ENCODE assay signal across 11 mouse cellular contexts in genomic region chr2:152728594-152728993, GRCm38 (mm10). TPM values are rescaled to one million over a fixed set of nuclear protein-coding genes. Genes with fewer than 3 reads are reported as not detected.
DNase-seq lines count a peak whose midpoint lies in the region; ATAC-seq lines count a peak whose summit lies in the region.
"Had no signal": no experiment of that assay in that cellular context is flagged by ENCODE, and none has a peak within 500 bp of the region (broad histone marks: within the 10 kb centered on the region; RNA-seq: fewer than 3 reads in every experiment).

No protein-coding gene starts in this region.

- H3K27ac ChIP-seq in heart, embryonic 16.5 days (ENCODE audit: low read length): peak overlapping the region; percentile 85
- H3K27ac ChIP-seq in neural tube, embryonic 11.5 days (ENCODE audit: low read depth, low read length): 0 out of 2 replicates have a peak overlapping the region, but pooled peaks have one; percentile 44
- H3K27ac ChIP-seq in neural tube, embryonic 15.5 days (replicated peaks): no peak overlapping the region
- peak overlapping the region; percentile 91 for H3K27ac ChIP-seq in limb, embryonic 11.5 days (replicated peaks; ENCODE audit: low read depth, low read length)

- peaks cover 35% of the 10 kb centered on the region for H3K4me1 ChIP-seq in heart, embryonic 16.5 days (ENCODE audit: control insufficient read depth, insufficient read depth, low read length)
- H3K4me1 ChIP-seq in neural tube, embryonic 11.5 days (ENCODE audit: control insufficient read depth, insufficient read depth, low read length): peaks cover 20% of the 10 kb centered on the region; the same call in 1 of the 2 replicates
- peaks cover 22% of the 10 kb centered on the region for H3K4me1 ChIP-seq in neural tube, embryonic 15.5 days
- peaks cover 55% of the 10 kb centered on the region for H3K4me1 ChIP-seq in limb, embryonic 11.5 days (ENCODE audit: control insufficient read depth, insufficient read depth, low read length)

- no peaks in the 10 kb centered on the region for H3K9me3 ChIP-seq in heart, embryonic 16.5 days (replicated peaks; ENCODE audit: control insufficient read depth, low read length)
- H3K9me3 ChIP-seq in neural tube, embryonic 11.5 days (ENCODE audit: control insufficient read depth, low read length): no peaks in the 10 kb centered on the region
- H3K9me3 ChIP-seq in neural tube, embryonic 15.5 days (replicated peaks): no peaks in the 10 kb centered on the region
- no peaks in the 10 kb centered on the region for H3K9me3 ChIP-seq in limb, embryonic 11.5 days (ENCODE audit: control insufficient read depth, low read length)

- WGBS in heart, embryonic 16.5 days: 79% methylated on average over 7 of the region's 7 CpGs
- WGBS in neural tube, embryonic 11.5 days: 73% methylated on average over 7 of the region's 7 CpGs
- 79% methylated on average over 7 of the region's 7 CpGs for WGBS in neural tube, embryonic 15.5 days
- 82% methylated on average over 7 of the region's 7 CpGs for WGBS in limb, embryonic 11.5 days

- H3K27me3 ChIP-seq in heart, embryonic 16.5 days (ENCODE audit: control insufficient read depth, insufficient read depth, low read length): no peaks in the 10 kb centered on the region
- H3K27me3 ChIP-seq in neural tube, embryonic 11.5 days (ENCODE audit: control insufficient read depth, insufficient read depth, low read length): no peaks in the 10 kb centered on the region
- H3K27me3 ChIP-seq in neural tube, embryonic 15.5 days (replicated peaks): 0 out of 2 replicates have a peak, but pooled peaks cover 3% of the 10 kb centered on the region
- no peaks in the 10 kb centered on the region for H3K27me3 ChIP-seq in limb, embryonic 11.5 days (ENCODE audit: control insufficient read depth, insufficient read depth, low read length)

- intact Hi-C loops in heart, postnatal 25 days (cut with DNase I): no loop called here

- no peak overlapping the region for H3K9ac ChIP-seq in heart, embryonic 16.5 days (ENCODE audit: low read length)
- H3K9ac ChIP-seq in neural tube, embryonic 11.5 days (ENCODE audit: low read length): no peak overlapping the region
- no peak overlapping the region for H3K9ac ChIP-seq in neural tube, embryonic 15.5 days (replicated peaks)
- no peak overlapping the region for H3K9ac ChIP-seq in limb, embryonic 11.5 days (ENCODE audit: low read length)

- no peaks in the 10 kb centered on the region for H3K36me3 ChIP-seq in heart, embryonic 16.5 days (ENCODE audit: control insufficient read depth, insufficient read depth)
- no peaks in the 10 kb centered on the region for H3K36me3 ChIP-seq in neural tube, embryonic 11.5 days (ENCODE audit: control insufficient read depth, insufficient read depth, low read length)
- H3K36me3 ChIP-seq in neural tube, embryonic 15.5 days: no peaks in the 10 kb centered on the region
- H3K36me3 ChIP-seq in limb, embryonic 11.5 days (ENCODE audit: control insufficient read depth, insufficient read depth, low read length): no peaks in the 10 kb centered on the region

- no peak overlapping the region for H3K4me3 ChIP-seq in heart, embryonic 16.5 days (ENCODE audit: low read length)
- H3K4me3 ChIP-seq in neural tube, embryonic 11.5 days (ENCODE audit: low read depth, low read length): no peak overlapping the region
- H3K4me3 ChIP-seq in neural tube, embryonic 15.5 days (replicated peaks): no peak overlapping the region
- H3K4me3 ChIP-seq in limb, embryonic 11.5 days (ENCODE audit: low read depth, low read length): no peak overlapping the region

- ATAC-seq in heart, embryonic 16.5 days (replicated peaks; ENCODE audit: extremely low read depth, insufficient read depth, low FRiP score): no peak
- no peak for ATAC-seq in neural tube, embryonic 11.5 days (ENCODE audit: insufficient read depth, low FRiP score, low TSS enrichment)
- no peak for ATAC-seq in neural tube, embryonic 15.5 days (ENCODE audit: low FRiP score)
- no peak for ATAC-seq in limb, embryonic 11.5 days (ENCODE audit: insufficient number of reproducible peaks, low FRiP score, low TSS enrichment, low read depth)

- DNase-seq in heart, postnatal 25 days (ENCODE audit: low spot score): no peak
- DNase-seq in neural tube, embryonic 11.5 days (ENCODE audit: low spot score): peak; percentile 8
- no peak for DNase-seq in limb, embryonic 11.5 days (ENCODE audit: low spot score)
- peak; percentile 62 for DNase-seq in yolk sac, embryonic 10.5 days (ENCODE audit: low spot score)
- no peak for DNase-seq in frontal cortex, postnatal 36 days (ENCODE audit: low spot score in 2 of 2)
- DNase-seq in ovary, postnatal 14 days (ENCODE audit: low spot score): no peak
- DNase-seq: adrenal gland, postnatal 10 days; layer of hippocampus, adult 9-11 months had no signal

- H3K4me2 ChIP-seq in heart, embryonic 16.5 days (ENCODE audit: low read depth, low read length): no peak overlapping the region
- H3K4me2 ChIP-seq in neural tube, embryonic 11.5 days (ENCODE audit: low read depth): no peak overlapping the region
- no peak overlapping the region for H3K4me2 ChIP-seq in neural tube, embryonic 15.5 days
- no peak overlapping the region; the same call in 1 of the 2 replicates for H3K4me2 ChIP-seq in limb, embryonic 11.5 days (ENCODE audit: low read depth, severe bottlenecking)

RNA-seq across cellular contexts. Expression of gene Id1, which starts 7.5 kb away (rescaled TPM):
- 56.3 and 64.5 TPM in 2 replicates for polyA plus RNA-seq in heart, embryonic 16.5 days (2015; fragmentation: Nextera tagmentation; extraction: Ambion mirVana)
- total RNA-seq in heart, postnatal 25 days (2021): 10 to 100 TPM; 37.8 to 57.0 TPM
- polyA plus RNA-seq in neural tube, embryonic 11.5 days (2014; fragmentation: Nextera tagmentation; extraction: Ambion mirVana): 116 and 129 TPM in 2 replicates
- 57.5 and 59.1 TPM in 2 replicates for polyA plus RNA-seq in neural tube, embryonic 15.5 days (2015; fragmentation: Nextera tagmentation; extraction: Ambion mirVana)
- polyA plus RNA-seq in limb, embryonic 11.5 days (2014; fragmentation: Nextera tagmentation; extraction: Ambion mirVana): 221 and 248 TPM in 2 replicates
- total RNA-seq: megakaryocyte-erythroid progenitor cell, adult 5-6 weeks had no signal

RNA-seq across cellular contexts. Expression of gene Cox4i2, which starts 25.4 kb away (rescaled TPM):
- 26.7 and 30.9 TPM in 2 replicates for polyA plus RNA-seq in heart, embryonic 16.5 days (2015; fragmentation: Nextera tagmentation; extraction: Ambion mirVana)
- total RNA-seq in heart, postnatal 25 days (2021): 10 to 100 TPM; 12.2 to 16.8 TPM
- 3.5 and 4.6 TPM in 2 replicates for polyA plus RNA-seq in neural tube, embryonic 11.5 days (2014; fragmentation: Nextera tagmentation; extraction: Ambion mirVana)
- 4.8 and 7.6 TPM in 2 replicates for polyA plus RNA-seq in neural tube, embryonic 15.5 days (2015; fragmentation: Nextera tagmentation; extraction: Ambion mirVana)
- 18.5 and 22.3 TPM in 2 replicates for polyA plus RNA-seq in limb, embryonic 11.5 days (2014; fragmentation: Nextera tagmentation; extraction: Ambion mirVana)
- total RNA-seq: megakaryocyte-erythroid progenitor cell, adult 5-6 weeks had no signal

RNA-seq across cellular contexts. Expression of gene Mcts2, which starts 41.8 kb away (rescaled TPM):
- 18.9 and 19.2 TPM in 2 replicates for polyA plus RNA-seq in heart, embryonic 16.5 days (2015; fragmentation: Nextera tagmentation; extraction: Ambion mirVana)
- 10 to 100 TPM; 17.7 to 18.5 TPM for total RNA-seq in heart, postnatal 25 days (2021)
- 39.1 and 40.6 TPM in 2 replicates for polyA plus RNA-seq in neural tube, embryonic 11.5 days (2014; fragmentation: Nextera tagmentation; extraction: Ambion mirVana)
- 33.9 and 41.5 TPM in 2 replicates for polyA plus RNA-seq in neural tube, embryonic 15.5 days (2015; fragmentation: Nextera tagmentation; extraction: Ambion mirVana)
- 37.1 and 38.5 TPM in 2 replicates for polyA plus RNA-seq in limb, embryonic 11.5 days (2014; fragmentation: Nextera tagmentation; extraction: Ambion mirVana)

RNA-seq across cellular contexts. Expression of gene H13, which starts 59.3 kb away (rescaled TPM):
- 76.4 and 81.7 TPM in 2 replicates for polyA plus RNA-seq in heart, embryonic 16.5 days (2015; fragmentation: Nextera tagmentation; extraction: Ambion mirVana)
- 10 to 100 TPM; 35.1 to 38.5 TPM for total RNA-seq in heart, postnatal 25 days (2021)
- 123 TPM in 2 replicates for polyA plus RNA-seq in neural tube, embryonic 11.5 days (2014; fragmentation: Nextera tagmentation; extraction: Ambion mirVana)
- polyA plus RNA-seq in neural tube, embryonic 15.5 days (2015; fragmentation: Nextera tagmentation; extraction: Ambion mirVana): 152 and 155 TPM in 2 replicates
- polyA plus RNA-seq in limb, embryonic 11.5 days (2014; fragmentation: Nextera tagmentation; extraction: Ambion mirVana): 123 and 126 TPM in 2 replicates

Comparison
In these comparisons a context has a peak if more than half of its experiments do, and no peak if none do; other contexts are left out.
1. DNase-seq: peak in neural tube, embryonic 11.5 days (single experiment) and yolk sac, embryonic 10.5 days (single experiment); none in heart, postnatal 25 days (single experiment), limb, embryonic 11.5 days (single experiment), frontal cortex, postnatal 36 days (0 of 2) and ovary, postnatal 14 days (single experiment).